Mouse (Mus musculus) layer of hippocampus, adult 11-12 months (tissue): ENCODE measurements around the gene Zzz3.
"Not testable (repeated sequence)": the region's sequence is repeated elsewhere in the genome, so short reads cannot be mapped to it uniquely, and the experiment has no call there.

Source experiments
- DNase-seq: peaks from one replicate; pipeline ENCODE4 v3.0.0; 2022; ENCODE audit warnings: low spot score

The Zzz3 gene

DNA sequence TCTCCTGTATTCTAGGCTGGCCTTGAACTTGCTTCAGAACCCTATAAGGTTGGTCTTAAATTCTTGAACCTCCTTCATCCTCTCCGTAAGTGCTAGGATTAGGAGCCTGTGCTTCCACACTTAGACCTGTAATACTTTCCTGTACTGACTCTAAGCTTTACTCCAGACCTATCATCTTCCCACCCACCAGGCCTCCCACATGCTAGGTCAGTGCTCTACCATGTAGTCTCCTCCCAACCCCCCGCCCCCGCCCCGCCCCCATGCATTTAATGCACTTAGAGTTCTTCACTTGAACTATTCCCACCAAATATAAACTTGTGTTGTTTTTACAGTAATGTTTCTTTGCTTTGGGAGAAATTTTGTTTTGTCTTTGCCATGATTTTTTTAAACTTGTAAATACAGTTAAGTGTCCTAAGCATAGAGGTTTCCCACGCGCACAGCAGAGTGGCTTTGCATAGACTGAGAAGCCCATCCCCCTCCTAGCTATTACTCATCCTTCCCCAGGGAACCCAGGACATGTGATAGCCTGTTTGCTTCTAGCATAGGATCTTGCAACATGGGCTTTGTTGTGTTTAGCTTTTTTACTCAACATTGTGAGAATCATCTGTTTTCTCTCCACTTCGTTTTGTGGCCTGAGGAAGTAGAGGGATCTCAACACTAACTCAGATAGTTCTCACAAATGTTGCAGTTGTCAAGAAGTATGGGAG, 6.8 kb downstream of the Zzz3 start:
- peak; percentile 37 for DNase-seq

- no peak for DNase-seq
Measured at GRCm38 (mm10) chr3:152402671-152403066, 7.4 kb downstream of the Zzz3 start.

- no peak for DNase-seq
Measured at GRCm38 (mm10) chr3:152403827-152404226, 8.6 kb downstream of the Zzz3 start.

DNA sequence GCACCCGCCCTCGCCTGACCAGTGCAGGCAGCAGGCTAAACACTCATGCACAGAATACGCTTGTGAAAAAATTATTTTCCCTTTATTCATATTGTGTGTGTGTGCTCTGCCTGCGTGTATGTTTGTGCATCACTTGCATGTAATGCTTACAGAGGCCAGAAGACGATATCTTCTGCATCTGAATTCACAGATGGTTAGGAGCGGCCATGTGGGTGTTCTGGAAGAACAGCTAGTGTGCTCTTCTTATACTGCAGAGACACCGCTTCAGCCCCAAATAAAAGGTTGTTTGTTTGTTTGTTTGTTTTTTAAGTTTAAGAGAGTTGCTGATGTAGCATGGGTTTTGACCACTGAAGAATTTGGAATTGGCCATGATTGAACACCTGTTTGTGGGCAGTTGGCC, 10.1 kb downstream of the Zzz3 start:
- no peak for DNase-seq

- DNase-seq, result no peak
Measured at GRCm38 (mm10) chr3:152405978-152406640, 10.8 kb downstream of the Zzz3 start.

GRCm38 (mm10) chr3:152410980-152411551, 15.8 kb downstream of the Zzz3 start:
- DNase-seq, result no peak

DNA sequence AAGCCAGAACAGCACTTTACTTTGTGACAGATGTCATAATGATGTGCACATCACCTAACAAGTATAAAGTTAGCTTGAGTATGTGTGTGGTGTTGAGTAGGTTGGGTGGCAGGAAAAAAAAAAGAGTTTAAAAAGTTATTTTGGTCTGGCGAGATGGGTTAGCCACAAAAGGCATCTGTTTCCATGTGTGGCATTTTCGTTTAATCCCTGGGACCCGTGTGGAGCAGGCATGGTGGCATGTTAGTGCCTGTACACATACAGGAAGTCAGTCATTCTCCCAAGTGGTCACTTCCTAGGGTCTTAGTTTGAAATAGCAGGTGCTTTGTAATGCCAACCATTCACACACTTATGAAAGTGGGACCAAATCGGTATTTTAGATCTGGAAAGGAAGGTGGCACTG, 17.1 kb downstream of the Zzz3 start:
- DNase-seq, result no peak

- DNase-seq, result no peak
Measured at GRCm38 (mm10) chr3:152428925-152429324, 33.7 kb downstream of the Zzz3 start.

GRCm38 (mm10) chr3:152432677-152433076, 37.4 kb downstream of the Zzz3 start:
- no peak for DNase-seq

GRCm38 (mm10) chr3:152435590-152435989, 40.3 kb downstream of the Zzz3 start:
- no peak for DNase-seq

DNA sequence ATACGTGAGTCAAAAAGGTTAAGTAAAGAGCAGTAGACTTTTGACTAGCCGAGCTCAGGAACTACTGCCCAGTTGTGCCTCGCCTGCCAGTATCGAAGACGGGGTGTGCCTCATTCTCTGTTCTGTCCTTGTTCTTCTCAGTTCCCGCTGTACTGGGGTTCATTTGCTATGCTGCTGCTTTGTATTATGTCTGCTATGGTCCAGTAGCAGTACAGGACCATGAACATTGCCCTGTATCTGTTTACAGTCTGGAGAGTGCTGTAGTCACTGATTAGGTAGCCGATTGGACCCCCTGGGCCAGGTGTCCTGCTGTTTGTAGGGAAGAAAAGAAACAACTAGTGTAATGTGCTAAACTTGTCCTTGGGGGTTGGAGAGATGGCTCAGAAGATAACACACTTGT, 42.8 kb downstream of the Zzz3 start:
- DNase-seq, result no peak

DNA sequence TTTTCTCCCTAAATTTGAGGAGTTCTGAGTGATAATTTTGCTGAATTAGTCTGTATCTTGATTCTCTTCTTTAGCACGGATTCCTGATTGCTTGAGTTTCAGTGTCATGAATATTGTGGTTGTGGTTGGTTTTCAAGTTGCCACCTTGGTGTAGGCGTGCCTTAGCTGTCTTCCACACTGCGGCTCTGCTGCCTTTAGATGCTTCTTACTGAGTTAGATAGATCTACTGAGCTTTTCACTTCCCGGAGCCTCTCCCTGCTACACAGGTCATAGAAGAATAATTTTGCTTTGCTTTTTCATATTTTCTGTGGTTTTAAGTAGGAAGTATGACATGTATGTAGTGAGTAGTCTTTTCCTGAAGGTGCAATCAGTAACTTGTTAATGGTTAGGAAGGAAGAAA, 47.5 kb downstream of the Zzz3 start:
- no peak for DNase-seq

DNA sequence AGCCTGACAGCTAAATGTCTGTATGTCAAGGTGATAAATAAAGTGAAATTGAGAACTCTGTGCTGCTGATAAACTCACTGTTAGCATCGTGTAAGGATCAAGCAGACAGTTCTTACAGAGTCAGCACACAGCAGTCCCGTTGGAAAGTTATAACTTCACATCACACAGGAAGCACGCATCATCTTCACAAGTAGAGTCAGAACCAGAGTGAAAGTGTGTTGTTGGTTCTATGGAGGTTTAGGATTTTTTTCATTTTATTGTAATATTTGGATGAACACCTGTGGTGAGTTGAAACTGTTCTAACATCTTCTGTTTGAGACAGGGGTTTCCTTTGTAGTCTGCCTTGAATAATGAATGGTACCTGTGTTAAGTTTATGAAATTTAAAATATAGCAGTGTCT, 48.8 kb downstream of the Zzz3 start:
- no peak for DNase-seq

- no peak for DNase-seq
Measured at GRCm38 (mm10) chr3:152446966-152447365, 51.7 kb downstream of the Zzz3 start.

DNA sequence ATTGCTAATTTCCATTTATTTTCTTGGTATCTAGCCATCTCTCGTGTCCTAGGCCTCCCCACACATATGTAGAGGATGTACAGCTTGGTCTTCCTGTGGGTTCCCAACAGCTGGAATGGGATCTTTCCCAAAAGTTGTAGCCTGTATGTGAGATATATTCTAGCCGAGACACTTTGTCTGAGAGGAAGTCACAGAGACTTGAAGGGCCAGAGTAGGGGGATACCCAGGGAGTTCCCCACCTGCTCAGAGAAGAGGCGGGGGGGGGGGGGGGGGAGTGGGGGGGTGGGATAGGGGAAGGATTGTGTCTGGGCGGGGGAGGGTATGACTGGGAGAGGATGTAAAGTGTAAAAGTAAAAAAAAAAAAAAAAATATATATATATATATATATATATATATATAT, 57.9 kb downstream of the Zzz3 start:
- DNase-seq, result no peak

GRCm38 (mm10) chr3:152457308-152458035, 62.2 kb downstream of the Zzz3 start:
- DNase-seq, result no peak

DNA sequence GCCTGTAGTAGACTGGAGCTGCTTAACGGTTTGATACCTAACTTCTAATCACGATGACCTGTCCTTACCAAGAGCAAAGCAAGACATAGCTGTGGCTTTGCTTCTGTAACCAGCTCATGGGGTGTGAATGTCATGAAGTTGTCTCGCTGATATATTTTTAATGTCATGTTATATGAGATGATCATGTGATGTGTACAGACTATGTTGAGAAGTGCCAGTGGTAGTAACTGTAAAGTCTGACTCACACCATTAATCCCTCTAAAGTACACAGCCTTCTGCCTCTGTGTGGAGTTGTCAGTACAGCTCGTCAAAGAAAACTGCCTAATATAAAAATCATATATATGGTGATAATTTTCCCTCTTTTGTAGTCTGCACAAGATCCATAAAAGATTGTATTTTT, 63.6 kb downstream of the Zzz3 start:
- DNase-seq, result not testable (repeated sequence)

GRCm38 (mm10) chr3:152460802-152461201, 65.5 kb downstream of the Zzz3 start:
- DNase-seq, result no peak

GRCm38 (mm10) chr3:152462038-152462547, 66.8 kb downstream of the Zzz3 start:
- no peak for DNase-seq

DNA sequence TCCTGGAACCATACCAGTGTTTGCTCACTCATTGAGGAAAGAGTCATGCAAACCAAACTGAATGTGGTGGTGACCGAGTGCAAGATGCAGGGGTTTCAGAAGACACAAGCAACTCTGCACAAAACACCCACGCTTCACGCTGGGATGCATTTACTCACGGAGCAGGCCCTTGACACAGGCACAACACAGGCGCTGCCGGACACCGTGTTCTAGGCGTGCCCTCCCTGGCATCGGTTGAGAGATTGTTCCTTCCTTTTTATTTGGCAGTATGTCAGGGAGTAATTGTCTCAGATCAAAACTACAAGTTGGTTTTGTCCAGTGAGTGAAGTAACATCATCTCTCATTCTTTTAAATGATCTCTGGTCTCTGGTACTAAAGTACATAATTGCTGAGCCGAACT, 67.6 kb downstream of the Zzz3 start:
- DNase-seq, result no peak

DNA sequence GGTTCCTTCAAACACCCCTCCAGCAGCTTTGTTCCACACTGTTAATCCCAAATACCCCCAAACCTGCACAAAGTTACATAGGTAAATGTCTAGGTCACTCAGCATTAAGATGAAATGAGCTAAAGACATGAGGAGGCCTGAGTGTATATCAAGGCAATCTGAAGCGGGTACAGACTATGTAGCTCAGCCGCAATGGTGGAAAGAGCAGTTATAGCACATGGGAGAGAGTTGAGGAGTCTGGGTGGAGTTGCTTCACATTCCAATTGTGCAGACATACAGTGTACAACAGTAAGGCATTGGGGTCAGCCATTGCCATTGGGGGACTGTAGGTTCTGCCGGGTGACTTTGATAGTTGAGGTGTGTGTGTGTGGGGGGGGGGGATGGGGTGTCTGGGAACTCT, 69.2 kb downstream of the Zzz3 start:
- no peak for DNase-seq

DNA sequence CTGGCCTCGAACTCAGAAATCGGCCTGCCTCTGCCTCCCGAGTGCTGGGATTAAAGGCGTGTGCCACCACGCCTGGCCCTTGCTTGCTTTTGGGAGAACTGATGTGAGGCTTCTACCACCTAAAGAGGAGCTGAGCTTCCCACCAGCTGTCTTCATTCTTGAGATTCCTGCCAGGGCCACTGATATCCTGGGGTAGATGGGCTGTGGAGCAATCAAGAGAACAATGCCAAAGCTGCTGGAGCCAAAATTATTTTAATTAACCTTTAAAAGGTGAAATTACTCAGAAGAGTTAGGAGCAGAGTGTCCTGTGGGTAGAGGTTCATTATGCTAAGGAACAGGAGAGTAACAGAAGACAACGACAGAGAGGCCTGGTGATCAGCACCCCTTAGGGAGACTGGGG, 70.1 kb downstream of the Zzz3 start:
- DNase-seq, result no peak

- DNase-seq, result no peak
Measured at GRCm38 (mm10) chr3:152466849-152467248, 71.6 kb downstream of the Zzz3 start.
